Mouse (Mus musculus) kidney, postnatal 14 days (tissue): ENCODE measurements at regions not wholly inside any gene's neighbourhood (a gene's known extent, or its start where the extent isn't known, plus 50 kb on each side); places are given as distances from the start of the nearest gene placed in this dataset.

ENCODE experiments used
- DNase-seq: peaks from one replicate; pipeline ENCODE4 v3.0.0; 2022; ENCODE audit warnings: mixed read lengths

GRCm38 (mm10) chr3:78901838-78902484 lies 384.4 kb downstream of the Rapgef2 start:
- DNase-seq: peak; percentile 55

GRCm38 (mm10) chr3:78901016-78901837 lies 385.1 kb downstream of the Rapgef2 start:
- DNase-seq: peak; percentile 8

GRCm38 (mm10) chr3:78899446-78900230 lies 386.7 kb downstream of the Rapgef2 start:
- peak; percentile 8 for DNase-seq

GRCm38 (mm10) chr3:78889326-78889725 lies 397.0 kb downstream of the Rapgef2 start:
- no peak for DNase-seq

- DNase-seq: peak; percentile 27
These were observed 401.6 kb downstream of the Rapgef2 start for GRCm38 (mm10) chr3:78884715-78885114.

- DNase-seq: no peak
These were observed 402.3 kb downstream of the Rapgef2 start for GRCm38 (mm10) chr3:78884029-78884428.

- DNase-seq: no peak
These were observed 406.2 kb downstream of the Rapgef2 start for GRCm38 (mm10) chr3:78880072-78880471.

GRCm38 (mm10) chr3:78877323-78877722 lies 409.0 kb downstream of the Rapgef2 start:
- no peak for DNase-seq

- no peak for DNase-seq
These were observed 419.4 kb downstream of the Rapgef2 start for GRCm38 (mm10) chr3:78866896-78867295.

- peak; percentile 9 for DNase-seq
These were observed 420.1 kb downstream of the Rapgef2 start for GRCm38 (mm10) chr3:78866083-78866726.

GRCm38 (mm10) chr3:78863005-78863404 lies 423.3 kb downstream of the Rapgef2 start:
- no peak for DNase-seq

GRCm38 (mm10) chr3:78846617-78847318 lies 439.5 kb downstream of the Rapgef2 start:
- no peak for DNase-seq

GRCm38 (mm10) chr3:78841173-78841572 lies 445.1 kb downstream of the Rapgef2 start:
- no peak for DNase-seq

GRCm38 (mm10) chr3:78836824-78837223 lies 449.5 kb downstream of the Rapgef2 start:
- no peak for DNase-seq

- peak; percentile 27 for DNase-seq
These were observed 460.8 kb downstream of the Rapgef2 start for GRCm38 (mm10) chr3:78825505-78825904.

- no peak for DNase-seq
These were observed 473.9 kb downstream of the Rapgef2 start for GRCm38 (mm10) chr3:78812425-78812824.

- no peak for DNase-seq
These were observed 475.7 kb downstream of the Rapgef2 start for GRCm38 (mm10) chr3:78810431-78811152.

- DNase-seq: peak; percentile 71
These were observed 483.1 kb downstream of the Rapgef2 start for GRCm38 (mm10) chr3:78803176-78803575.

GRCm38 (mm10) chr3:78795951-78796455 lies 490.3 kb downstream of the Rapgef2 start:
- no peak for DNase-seq

GRCm38 (mm10) chr3:78792440-78793057 lies 493.8 kb downstream of the Rapgef2 start:
- no peak for DNase-seq

GRCm38 (mm10) chr3:78782766-78783165 lies 503.6 kb downstream of the Rapgef2 start:
- no peak for DNase-seq
